Mouse (Mus musculus) heart, postnatal 0 days (tissue): ENCODE results near the gene Klhl32. TPM values are rescaled to one million over a fixed set of nuclear protein-coding genes. Genes with fewer than 3 reads are reported as not detected.

ENCODE experiments used
- ATAC-seq: fragments of 200-750 bp; cut with Nextera tagmentation; 2 replicates; pipeline ENCODE4 v1.8.0; 2017; ENCODE audit warnings: low read depth, moderate number of reproducible peaks, moderate library complexity; ENCODE audit not compliant: insufficient read depth
- DNase-seq: peaks from one replicate; pipeline ENCODE4 v3.0.0-alpha.2; 2016; ENCODE audit warnings: low spot score
- H3K27ac ChIP-seq: fragments of 300-500 bp; sonication (generic); 2 replicates; pipeline ENCODE4 v1.5.1; 2014; ENCODE audit warnings: low read depth, mild to moderate bottlenecking
- H3K27me3 ChIP-seq: fragments of 300-500 bp; sonication (generic); 2 replicates; pipeline ENCODE4 v1.6.1; 2014; ENCODE audit warnings: low read length, mixed read lengths; ENCODE audit not compliant: control insufficient read depth, insufficient read depth
- H3K36me3 ChIP-seq: fragments of 300-500 bp; sonication (generic); replicated peaks from 2 replicates; pipeline ENCODE4 v1.6.1; 2014; ENCODE audit warnings: low read length, mixed read lengths; ENCODE audit not compliant: control insufficient read depth, insufficient read depth
- H3K4me1 ChIP-seq: fragments of 300-500 bp; sonication (generic); 2 replicates; pipeline ENCODE4 v1.6.1; 2014; ENCODE audit warnings: antibody characterized with exemption; ENCODE audit not compliant: control insufficient read depth, insufficient read depth
- H3K4me2 ChIP-seq: fragments of 300-500 bp; sonication (generic); 2 replicates; pipeline ENCODE4 v1.6.1; 2014; ENCODE audit warnings: low read depth, mild to moderate bottlenecking, low read length, moderate library complexity
- H3K4me3 ChIP-seq: fragments of 300-500 bp; sonication (generic); 2 replicates; pipeline ENCODE4 v1.5.1; 2014; ENCODE audit warnings: low read depth, low read length
- H3K9ac ChIP-seq: fragments of 300-500 bp; sonication (generic); replicated peaks from 2 replicates; pipeline ENCODE4 v1.6.1; 2014; ENCODE audit warnings: low read depth, low read length, mixed read lengths
- H3K9me3 ChIP-seq: fragments of 300-500 bp; sonication (generic); replicated peaks from 2 replicates; pipeline ENCODE4 v1.6.1; 2016; ENCODE audit warnings: low read length; ENCODE audit not compliant: control insufficient read depth
- CTCF ChIP-seq: IDR thresholded peaks from 2 replicates; pipeline ENCODE4 v1.5.1; 2016; ENCODE audit warnings: antibody characterized with exemption, control low read depth, low read depth
- EP300 ChIP-seq: IDR thresholded peaks from 2 replicates; pipeline ENCODE4 v1.6.1; 2016; ENCODE audit warnings: antibody characterized with exemption, low read depth
- WGBS: fragments of 180-500 bp; shearing (Covaris S2); extraction: QIAGEN DNeasy Blood & Tissue Kit; methylation state at CpG from one replicate; pipeline ENCODE4 v1.1.7; 2014; 5-methylcytosine and 5-hydroxymethylcytosine counted together
- polyA plus RNA-seq: library from polyadenylated mRNA; unstranded; fragments of >200 nt; fragmentation: Nextera tagmentation; extraction: Ambion mirVana; gene quantifications from 2 replicates; pipeline ENCODE4 v1.2.1, GENCODE M21; 2015
- total RNA-seq: library from RNA; depleted of rRNA; stranded (reverse); fragments of >200 nt; gene quantifications from 2 replicates; pipeline ENCODE4 v1.2.3, GENCODE M21; 2014; ENCODE audit warnings: low replicate concordance

The Klhl32 gene
- total and polyA plus RNA-seq, 2 experiments from 2014 or later, result 6.2 to 12.3 TPM

DNA sequence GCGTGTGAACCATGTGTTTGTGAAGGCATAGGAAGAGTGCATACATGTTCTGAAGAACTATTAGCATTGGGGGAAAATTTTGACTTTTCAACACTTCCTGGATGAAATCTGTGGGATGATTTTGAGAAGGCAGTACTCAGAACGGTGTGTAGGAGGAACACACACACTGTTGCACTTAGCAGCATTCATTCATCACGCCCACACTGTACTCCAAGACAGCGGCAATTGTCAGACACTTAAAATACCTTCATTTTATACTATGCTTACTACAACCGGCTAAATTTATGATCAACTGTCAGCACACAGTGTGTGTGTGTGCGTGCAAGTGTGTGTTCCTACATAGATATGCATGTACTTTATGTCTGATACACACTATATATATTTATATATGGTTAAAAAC, 113.8 kb downstream of the Klhl32 start:
- WGBS, result 60% methylated on average over 6 of the region's 6 CpGs
- DNase-seq (no peak), ATAC-seq (no peak)
- no peaks in the 10 kb centered on the region for H3K36me3 ChIP-seq
- TF ChIP-seq CTCF, result no peak
- no peak for TF ChIP-seq EP300
- no peaks in the 10 kb centered on the region for H3K27me3 ChIP-seq
- H3K27ac ChIP-seq, result no peak overlapping the region
- no peaks in the 10 kb centered on the region for H3K4me1 ChIP-seq
- no peak overlapping the region for H3K9ac ChIP-seq
- H3K4me2 ChIP-seq, result no peak overlapping the region
- H3K4me3 ChIP-seq, result no peak overlapping the region
- H3K9me3 ChIP-seq, result no peaks in the 10 kb centered on the region

DNA sequence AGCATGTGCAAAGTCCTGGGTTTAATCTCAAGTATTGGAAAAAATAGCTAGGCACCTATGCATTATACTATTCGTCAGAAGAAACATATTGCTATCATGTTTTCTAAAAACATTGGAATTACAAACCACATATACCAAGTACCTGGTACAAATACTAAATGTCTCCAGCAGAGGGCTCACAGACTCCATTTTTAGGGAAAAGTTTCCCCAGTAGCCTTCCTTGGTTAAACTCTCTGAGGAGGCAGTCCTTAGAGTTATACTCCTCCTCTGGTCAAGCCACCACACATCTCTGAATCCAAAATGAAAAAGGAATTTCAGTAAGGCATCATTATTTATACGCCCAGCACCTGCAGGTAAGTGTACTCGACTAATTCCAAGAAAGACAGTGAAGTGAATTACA, 130.1 kb downstream of the Klhl32 start:
- H3K27ac ChIP-seq, result no peak overlapping the region
- H3K4me1 ChIP-seq, result no peaks in the 10 kb centered on the region
- WGBS, result 22% methylated on average over 3 of the region's 3 CpGs
- no peak overlapping the region for H3K9ac ChIP-seq
- DNase-seq, result peak; percentile 67
- no peaks in the 10 kb centered on the region for H3K36me3 ChIP-seq
- TF ChIP-seq CTCF, result peak; percentile 77
- no peak for TF ChIP-seq EP300
- no peaks in the 10 kb centered on the region for H3K9me3 ChIP-seq
- no peaks in the 10 kb centered on the region for H3K27me3 ChIP-seq
- ATAC-seq, result no peak
- no peak overlapping the region for H3K4me2 ChIP-seq
- H3K4me3 ChIP-seq, result no peak overlapping the region

DNA sequence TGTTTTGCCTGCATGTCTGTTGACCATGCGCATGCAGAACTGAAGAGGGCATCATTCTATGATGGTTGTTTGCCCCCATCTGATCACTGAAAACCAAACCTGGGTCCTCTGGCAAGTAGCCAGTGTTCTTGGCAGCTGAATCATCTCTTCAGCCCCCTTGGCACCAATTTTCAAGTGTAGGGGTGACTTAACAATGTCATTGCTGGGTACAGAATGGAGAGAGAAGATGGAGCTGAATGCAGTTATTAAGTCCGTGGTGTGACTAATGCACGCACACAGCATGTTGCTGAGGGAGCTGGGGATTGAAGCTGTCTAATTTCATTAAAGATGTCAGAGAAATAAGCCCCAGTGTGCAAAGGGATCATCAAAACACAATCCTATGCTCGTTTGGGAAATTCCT, 135.4 kb downstream of the Klhl32 start:
- no peaks in the 10 kb centered on the region for H3K36me3 ChIP-seq

DNA sequence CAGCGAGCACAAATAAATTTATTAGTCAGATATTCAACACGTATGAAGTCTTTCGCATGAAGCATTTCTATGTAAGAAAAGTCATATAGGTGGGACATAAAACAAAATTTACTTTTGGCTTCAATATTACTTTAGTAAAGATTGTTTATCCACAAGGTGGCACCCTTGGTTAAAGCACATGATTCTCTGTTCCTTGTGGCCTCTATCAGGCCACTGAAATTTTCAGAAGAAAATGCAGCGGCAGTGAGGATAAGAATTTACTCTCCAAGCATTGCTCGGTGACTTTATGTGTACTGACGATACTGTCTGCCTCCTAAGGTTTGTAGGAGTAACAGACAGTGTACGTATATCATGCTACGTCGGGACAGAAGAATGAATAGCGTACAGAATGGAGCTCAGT, 136.6 kb downstream of the Klhl32 start:
- WGBS, result 70% methylated on average over 10 of the region's 10 CpGs

More for the DNA sequence above, 135.4 kb downstream of the Klhl32 start:
- no peak for ATAC-seq
- H3K4me1 ChIP-seq, result no peaks in the 10 kb centered on the region
- no peak overlapping the region for H3K4me3 ChIP-seq
- H3K27ac ChIP-seq, result no peak overlapping the region
- no peaks in the 10 kb centered on the region for H3K9me3 ChIP-seq
- no peak overlapping the region for H3K4me2 ChIP-seq
- no peak overlapping the region for H3K9ac ChIP-seq
- no peak for DNase-seq
- WGBS, result 67% methylated on average over 4 of the region's 4 CpGs
- no peaks in the 10 kb centered on the region for H3K27me3 ChIP-seq
- no peak for TF ChIP-seq CTCF
- TF ChIP-seq EP300, result no peak

DNA sequence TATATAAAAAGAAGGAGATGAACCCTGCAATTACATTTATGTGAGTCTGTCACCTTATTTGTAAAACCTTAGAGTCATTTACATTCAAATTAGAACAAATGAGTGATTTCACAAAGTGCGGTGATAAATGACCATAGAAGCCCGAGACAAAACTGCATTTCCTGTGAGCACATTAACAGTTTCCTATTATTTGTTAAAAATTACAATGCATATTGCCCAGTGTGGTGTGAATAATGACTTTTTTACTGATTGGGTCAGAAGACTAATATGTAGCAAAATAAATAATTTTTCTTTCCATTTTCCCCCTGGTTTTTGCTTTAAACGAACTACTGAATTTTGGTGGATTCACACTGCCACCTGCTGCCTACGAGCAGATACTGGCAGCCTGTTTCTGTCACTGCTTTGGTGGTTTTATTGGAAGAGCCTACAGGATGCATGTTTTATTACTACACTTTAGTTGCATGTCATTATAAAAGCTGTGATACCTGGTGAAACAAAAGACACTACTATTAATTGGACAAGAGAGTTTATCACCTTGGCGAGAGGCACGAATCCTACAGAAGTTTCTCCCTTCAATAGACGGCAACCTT, 152.3 kb downstream of the Klhl32 start:
- DNase-seq (peak; percentile 17), ATAC-seq (no peak)
- TF ChIP-seq CTCF (peak; percentile 54), EP300 (no peak)
- WGBS, result 67% methylated on average over 7 of the region's 7 CpGs
- Histone ChIP-seq H3K27me3 (no peaks in the 10 kb centered on the region), H3K9ac (no peak overlapping the region), H3K27ac (no peak overlapping the region), H3K4me3 (no peak overlapping the region), H3K9me3 (no peaks in the 10 kb centered on the region), H3K36me3 (no peaks in the 10 kb centered on the region), H3K4me1 (no peaks in the 10 kb centered on the region), H3K4me2 (no peak overlapping the region)

More for the DNA sequence above, 136.6 kb downstream of the Klhl32 start:
- no peak overlapping the region for H3K4me3 ChIP-seq
- H3K4me2 ChIP-seq, result no peak overlapping the region
- H3K9me3 ChIP-seq, result no peaks in the 10 kb centered on the region
- TF ChIP-seq EP300 (no peak), CTCF (peak; percentile 8; the same call in 1 of the 2 replicates)
- no peak for ATAC-seq
- H3K36me3 ChIP-seq, result no peaks in the 10 kb centered on the region
- H3K27me3 ChIP-seq, result no peaks in the 10 kb centered on the region
- no peak overlapping the region for H3K27ac ChIP-seq
- H3K9ac ChIP-seq, result no peak overlapping the region
- H3K4me1 ChIP-seq, result no peaks in the 10 kb centered on the region
- no peak for DNase-seq

DNA sequence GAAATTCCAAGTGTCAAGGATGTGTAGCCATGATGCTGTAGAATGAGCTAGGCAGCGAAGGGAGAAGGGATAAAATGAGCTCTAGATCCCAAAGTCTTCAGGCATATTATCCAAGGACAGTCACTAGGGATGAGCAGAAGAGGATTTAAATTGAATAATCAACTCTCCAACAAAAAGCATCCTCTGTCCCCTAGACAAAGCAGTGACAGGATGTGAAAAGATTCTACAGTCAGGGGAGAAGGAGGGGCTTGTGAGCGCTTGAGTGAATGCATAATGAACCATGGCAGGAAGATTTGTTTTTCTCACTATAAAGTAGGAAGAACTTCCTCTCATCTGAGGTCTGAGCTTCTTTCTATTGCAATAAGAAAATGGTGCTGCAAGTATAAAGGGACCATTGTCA, 170.8 kb downstream of the Klhl32 start:
- Histone ChIP-seq H3K9me3 (no peaks in the 10 kb centered on the region), H3K4me3 (no peak overlapping the region), H3K27ac (no peak overlapping the region), H3K36me3 (no peaks in the 10 kb centered on the region), H3K4me2 (no peak overlapping the region), H3K27me3 (no peaks in the 10 kb centered on the region), H3K4me1 (no peaks in the 10 kb centered on the region), H3K9ac (no peak overlapping the region)
- no peak for TF ChIP-seq CTCF
- no peak for TF ChIP-seq EP300
- 72% methylated on average over 2 of the region's 2 CpGs for WGBS
- ATAC-seq (no peak), DNase-seq (no peak)
